ENCODE assay signal across 8 mouse cellular contexts in genomic region chr2:90624339-90624738, GRCm38 (mm10). TPM values are rescaled to one million over a fixed set of nuclear protein-coding genes. Genes with fewer than 3 reads are reported as not detected.
A peak's percentile ranks its signal among the peaks of the same experiment; 100 is the strongest.
DNase-seq lines count a peak whose midpoint lies in the region; ATAC-seq and TF ChIP-seq lines count a peak whose summit lies in the region.
"Had no signal": no experiment of that assay in that cellular context is flagged by ENCODE, and none has a peak within 500 bp of the region (broad histone marks: within the 10 kb centered on the region; RNA-seq: fewer than 3 reads in every experiment).

No protein-coding gene starts in this region.

- H3K4me2 ChIP-seq in kidney, embryonic 15.5 days = no peak overlapping the region
- peak overlapping the region; percentile 73 for H3K4me2 ChIP-seq in myocyte (ENCODE audit: low read depth)

- no peaks in the 10 kb centered on the region for H3K9me3 ChIP-seq in kidney, embryonic 15.5 days (replicated peaks)

- ATAC-seq in kidney, embryonic 15.5 days (replicated peaks; ENCODE audit: low FRiP score) = peak; percentile 52
- ATAC-seq in activated CD4-positive, CD25-positive, alpha-beta regulatory T cell, adult 4 months = no peak

- peak; percentile 35 for DNase-seq in right cerebral cortex, adult 18-20 months
- no peak for DNase-seq in right cerebral cortex, postnatal 25 days
- peak; percentile 47 for DNase-seq in cerebellum, adult 9-11 months
- no peak for DNase-seq in left cerebral cortex, adult 9 months (ENCODE audit: low spot score in 2 of 2)

- peak overlapping the region; percentile 30; the same call in 1 of the 2 replicates for H3K27ac ChIP-seq in kidney, embryonic 15.5 days
- H3K27ac ChIP-seq: left cerebral cortex, adult 2 months had no signal

- peaks cover 5% of the 10 kb centered on the region; the same call in 1 of the 2 replicates for H3K4me1 ChIP-seq in kidney, embryonic 15.5 days

- H3K36me3 ChIP-seq in kidney, embryonic 15.5 days = no peaks in the 10 kb centered on the region
- no peaks in the 10 kb centered on the region for H3K36me3 ChIP-seq in myocyte (ENCODE audit: control insufficient read depth, insufficient read depth)

- no peaks in the 10 kb centered on the region for H3K27me3 ChIP-seq in kidney, embryonic 15.5 days
- H3K27me3 ChIP-seq in myocyte (ENCODE audit: control insufficient read depth, insufficient read depth, insufficient read length) = no peaks in the 10 kb centered on the region

- H3ac ChIP-seq in myocyte (ENCODE audit: control insufficient read depth, insufficient read length) = no peak overlapping the region

- 36% methylated on average over 4 of the region's 4 CpGs for WGBS in kidney, embryonic 15.5 days

- H3K9ac ChIP-seq in kidney, embryonic 15.5 days = no peak overlapping the region

- no peak overlapping the region for H3K4me3 ChIP-seq in kidney, embryonic 15.5 days (replicated peaks)
- no peak overlapping the region for H3K4me3 ChIP-seq in myocyte
- H3K4me3 ChIP-seq: left cerebral cortex, adult 2 months had no signal

- no peaks in the 10 kb centered on the region for H3K79me2 ChIP-seq in myocyte (ENCODE audit: control insufficient read depth, insufficient read depth)

- TF ChIP-seq POLR2A in myocyte (IDR thresholded peaks at IDR 0.05; ENCODE audit: insufficient read length, low read depth) = no peak

TF ChIP-seq in myocyte, 11 proteins besides CTCF, POLR2A, EP300 and RAD21:
- TF ChIP-seq MAX (IDR thresholded peaks at IDR 0.05; ENCODE audit: low read depth) = no peak
- no peak for TF ChIP-seq TCF3 (IDR thresholded peaks at IDR 0.05; ENCODE audit: insufficient read length, low read depth)
- TF ChIP-seq USF1 (IDR thresholded peaks at IDR 0.05; ENCODE audit: low read depth) = no peak
- no peak for TF ChIP-seq CEBPB (IDR thresholded peaks at IDR 0.05; ENCODE audit: insufficient read depth, poor library complexity, severe bottlenecking)
- TF ChIP-seq SRF (IDR thresholded peaks at IDR 0.05; ENCODE audit: control insufficient read depth, insufficient read length, low read depth) = no peak
- TF ChIP-seq E2F4 (IDR thresholded peaks at IDR 0.05; ENCODE audit: insufficient read depth) = no peak
- TF ChIP-seq MYOD1 (IDR thresholded peaks at IDR 0.05; ENCODE audit: control insufficient read depth in 1 of 3, insufficient read length in 2 of 3, low read depth in 2 of 3) = no peak
- no peak for TF ChIP-seq REST (IDR thresholded peaks at IDR 0.05; ENCODE audit: insufficient read depth, insufficient read length)
TF ChIP-seq in myocyte: peak in this region for 0.

RNA-seq across cellular contexts. Expression of gene Ptprj, which starts 43.9 kb away (rescaled TPM):
- polyA plus RNA-seq in kidney, embryonic 15.5 days (2015; fragmentation: Nextera tagmentation; extraction: Ambion mirVana) = 6.5 and 7.1 TPM in 2 replicates
- polyA plus RNA-seq in myocyte (2012; fragmentation: generic; extraction: Trizol) = 1.6 TPM
- polyA plus RNA-seq in activated CD4-positive, CD25-positive, alpha-beta regulatory T cell, adult 4 months (2017; shearing (Covaris generic)) = 1 to 10 TPM; 4.4 to 5.1 TPM

RNA-seq across cellular contexts. Expression of gene Nup160, which starts 52.7 kb away (rescaled TPM):
- 49.3 and 55.1 TPM in 2 replicates for polyA plus RNA-seq in kidney, embryonic 15.5 days (2015; fragmentation: Nextera tagmentation; extraction: Ambion mirVana)
- polyA plus RNA-seq in myocyte (2012; fragmentation: generic; extraction: Trizol) = 7.8 TPM
- polyA plus RNA-seq in activated CD4-positive, CD25-positive, alpha-beta regulatory T cell, adult 4 months (2017; shearing (Covaris generic)) = 10 to 100 TPM; 23.4 to 28.1 TPM

Comparison
In these comparisons a context has a peak if more than half of its experiments do, and no peak if none do; other contexts are left out.
1. DNase-seq: peak in right cerebral cortex, adult 18-20 months (single experiment) and cerebellum, adult 9-11 months (single experiment); none in right cerebral cortex, postnatal 25 days (single experiment) and left cerebral cortex, adult 9 months (0 of 2).